Mouse (Mus musculus) midbrain, embryonic 13.5 days (tissue): ENCODE data around the gene Garnl3. TPM values are rescaled to one million over a fixed set of nuclear protein-coding genes. Genes with fewer than 3 reads are reported as not detected.
"Not testable (repeated sequence)": the region's sequence is repeated elsewhere in the genome, so short reads cannot be mapped to it uniquely, and the experiment has no call there.

ENCODE experiments used
- ATAC-seq: fragments of 200-750 bp; cut with Nextera tagmentation; 2 replicates; pipeline ENCODE4 v1.8.0; 2017; ENCODE audit warnings: mild to moderate bottlenecking, moderate TSS enrichment, moderate library complexity
- H3K27ac ChIP-seq: fragments of 300-500 bp; sonication (generic); 2 replicates; pipeline ENCODE4 v1.5.1; 2015; ENCODE audit warnings: inconsistent platforms, mild to moderate bottlenecking, moderate library complexity
- H3K27me3 ChIP-seq: fragments of 300-500 bp; sonication (generic); 2 replicates; pipeline ENCODE4 v1.6.1; 2015; ENCODE audit warnings: mild to moderate bottlenecking, inconsistent platforms
- H3K36me3 ChIP-seq: fragments of 300-500 bp; sonication (generic); 2 replicates; pipeline ENCODE4 v1.6.1; 2015; ENCODE audit warnings: mild to moderate bottlenecking, inconsistent platforms
- H3K4me1 ChIP-seq: fragments of 300-500 bp; sonication (generic); replicated peaks from 2 replicates; pipeline ENCODE4 v1.6.1; 2015; ENCODE audit warnings: inconsistent platforms
- H3K4me2 ChIP-seq: fragments of 300-500 bp; sonication (generic); replicated peaks from 2 replicates; pipeline ENCODE4 v1.6.1; 2015; ENCODE audit warnings: moderate library complexity, mild to moderate bottlenecking, inconsistent platforms
- H3K4me3 ChIP-seq: fragments of 300-500 bp; sonication (generic); replicated peaks from 2 replicates; pipeline ENCODE4 v1.5.1; 2015; ENCODE audit warnings: mild to moderate bottlenecking, inconsistent platforms
- H3K9ac ChIP-seq: fragments of 300-500 bp; sonication (generic); replicated peaks from 2 replicates; pipeline ENCODE4 v1.6.1; 2015; ENCODE audit warnings: mild to moderate bottlenecking, inconsistent platforms
- H3K9me3 ChIP-seq: fragments of 300-500 bp; sonication (generic); 2 replicates; pipeline ENCODE4 v1.6.1; 2016; ENCODE audit warnings: mild to moderate bottlenecking, inconsistent platforms
- WGBS: fragments of 180-500 bp; shearing (Covaris S2); methylation state at CpG from one replicate; pipeline ENCODE4 v1.1.7; 2015; 5-methylcytosine and 5-hydroxymethylcytosine counted together
- polyA plus RNA-seq: library from polyadenylated mRNA; unstranded; fragments of >200 nt; fragmentation: Nextera tagmentation; extraction: Ambion mirVana; gene quantifications from 2 replicates; pipeline ENCODE4 v1.2.1, GENCODE M21; 2015

Garnl3 gene
- polyA plus RNA-seq, 1 experiment from 2014 or later, result 24.2 TPM

- WGBS, result 60% methylated on average over 1 of the region's 1 CpGs
- H3K9me3 ChIP-seq, result no peaks in the 10 kb centered on the region
- no peak overlapping the region for H3K9ac ChIP-seq
- H3K4me1 ChIP-seq, result no peaks in the 10 kb centered on the region
- H3K27me3 ChIP-seq, result no peaks in the 10 kb centered on the region
- no peak overlapping the region for H3K27ac ChIP-seq
- H3K4me3 ChIP-seq, result no peak overlapping the region
- H3K36me3 ChIP-seq, result no peaks in the 10 kb centered on the region
- no peak overlapping the region for H3K4me2 ChIP-seq
- no peak for ATAC-seq
Observed at GRCm38 (mm10) chr2:33037429-33037828, 94.0 kb downstream of the Garnl3 start.

- Histone ChIP-seq H3K27ac (no peak overlapping the region), H3K36me3 (peaks cover 5% of the 10 kb centered on the region), H3K4me2 (no peak overlapping the region), H3K4me1 (no peaks in the 10 kb centered on the region), H3K9ac (no peak overlapping the region), H3K4me3 (no peak overlapping the region), H3K9me3 (no peaks in the 10 kb centered on the region), H3K27me3 (no peaks in the 10 kb centered on the region)
- ATAC-seq, result no peak
- WGBS, result 74% methylated on average over 1 of the region's 1 CpGs
Observed at GRCm38 (mm10) chr2:33035297-33035696, 96.2 kb downstream of the Garnl3 start.

- peaks cover 5% of the 10 kb centered on the region for H3K36me3 ChIP-seq
- no peak for ATAC-seq
- no peaks in the 10 kb centered on the region for H3K27me3 ChIP-seq
- no peak overlapping the region for H3K4me2 ChIP-seq
- 94% methylated on average over 7 of the region's 7 CpGs for WGBS
- no peak overlapping the region for H3K9ac ChIP-seq
- H3K27ac ChIP-seq, result no peak overlapping the region
- no peak overlapping the region for H3K4me3 ChIP-seq
- no peaks in the 10 kb centered on the region for H3K4me1 ChIP-seq
- H3K9me3 ChIP-seq, result no peaks in the 10 kb centered on the region
Observed at GRCm38 (mm10) chr2:33033281-33033680, 98.2 kb downstream of the Garnl3 start.

GRCm38 (mm10) chr2:33032391-33033062 lies 98.9 kb downstream of the Garnl3 start:
- Histone ChIP-seq H3K9ac (no peak overlapping the region), H3K4me3 (no peak overlapping the region), H3K4me2 (no peak overlapping the region), H3K27ac (no peak overlapping the region), H3K4me1 (no peaks in the 10 kb centered on the region), H3K36me3 (peaks cover 5% of the 10 kb centered on the region), H3K27me3 (no peaks in the 10 kb centered on the region), H3K9me3 (no peaks in the 10 kb centered on the region)
- ATAC-seq, result no peak
- whole genome bisulfite sequencing, result 91% methylated on average over 5 of the region's 5 CpGs

GRCm38 (mm10) chr2:33025040-33025439 lies 106.4 kb downstream of the Garnl3 start:
- WGBS, result 85% methylated on average over 4 of the region's 4 CpGs
- ATAC-seq, result no peak
- no peaks in the 10 kb centered on the region for H3K9me3 ChIP-seq
- no peak overlapping the region for H3K4me2 ChIP-seq
- H3K4me3 ChIP-seq, result no peak overlapping the region
- no peaks in the 10 kb centered on the region for H3K27me3 ChIP-seq
- H3K27ac ChIP-seq, result no peak overlapping the region
- H3K4me1 ChIP-seq, result no peaks in the 10 kb centered on the region
- H3K9ac ChIP-seq, result no peak overlapping the region
- H3K36me3 ChIP-seq, result peaks cover 6% of the 10 kb centered on the region

GRCm38 (mm10) chr2:33024564-33024963 lies 106.9 kb downstream of the Garnl3 start:
- no peak overlapping the region for H3K4me3 ChIP-seq
- no peak for ATAC-seq
- H3K27ac ChIP-seq, result no peak overlapping the region
- 70% methylated on average over 10 of the region's 10 CpGs for WGBS
- no peak overlapping the region for H3K9ac ChIP-seq
- no peaks in the 10 kb centered on the region for H3K9me3 ChIP-seq
- no peaks in the 10 kb centered on the region for H3K4me1 ChIP-seq
- H3K36me3 ChIP-seq, result peaks cover 6% of the 10 kb centered on the region
- H3K27me3 ChIP-seq, result no peaks in the 10 kb centered on the region
- H3K4me2 ChIP-seq, result no peak overlapping the region

- Histone ChIP-seq H3K9ac (no peak overlapping the region), H3K4me2 (no peak overlapping the region), H3K4me1 (no peaks in the 10 kb centered on the region), H3K4me3 (no peak overlapping the region), H3K27ac (no peak overlapping the region), H3K36me3 (peaks cover 6% of the 10 kb centered on the region), H3K27me3 (no peaks in the 10 kb centered on the region), H3K9me3 (no peaks in the 10 kb centered on the region)
- ATAC-seq, result no peak
- WGBS, result 78% methylated on average over 6 of the region's 6 CpGs
Observed at GRCm38 (mm10) chr2:33022846-33023245, 108.6 kb downstream of the Garnl3 start.

GRCm38 (mm10) chr2:33018026-33018425 lies 113.4 kb downstream of the Garnl3 start:
- no peak overlapping the region for H3K4me2 ChIP-seq
- 12% methylated on average over 6 of the region's 6 CpGs for WGBS
- no peak overlapping the region for H3K4me3 ChIP-seq
- H3K4me1 ChIP-seq, result peaks cover 5% of the 10 kb centered on the region; the same call in 1 of the 2 replicates
- H3K9ac ChIP-seq, result no peak overlapping the region
- H3K27ac ChIP-seq, result no peak overlapping the region
- H3K9me3 ChIP-seq, result no peaks in the 10 kb centered on the region
- no peak for ATAC-seq
- H3K27me3 ChIP-seq, result no peaks in the 10 kb centered on the region
- no peaks in the 10 kb centered on the region for H3K36me3 ChIP-seq

- H3K27ac ChIP-seq, result no peak overlapping the region
- no peaks in the 10 kb centered on the region for H3K9me3 ChIP-seq
- H3K9ac ChIP-seq, result no peak overlapping the region
- H3K4me3 ChIP-seq, result no peak overlapping the region
- no peak overlapping the region for H3K4me2 ChIP-seq
- 85% methylated on average over 2 of the region's 2 CpGs for WGBS
- ATAC-seq, result no peak
- H3K36me3 ChIP-seq, result no peaks in the 10 kb centered on the region
- H3K27me3 ChIP-seq, result no peaks in the 10 kb centered on the region
- peaks cover 5% of the 10 kb centered on the region; the same call in 1 of the 2 replicates for H3K4me1 ChIP-seq
Observed at GRCm38 (mm10) chr2:33017191-33017590, 114.3 kb downstream of the Garnl3 start.

- Histone ChIP-seq H3K9me3 (no peaks in the 10 kb centered on the region), H3K36me3 (no peaks in the 10 kb centered on the region), H3K9ac (no peak overlapping the region), H3K27ac (no peak overlapping the region), H3K4me2 (no peak overlapping the region), H3K4me3 (no peak overlapping the region), H3K27me3 (no peaks in the 10 kb centered on the region), H3K4me1 (peaks cover 5% of the 10 kb centered on the region; the same call in 1 of the 2 replicates)
- 61% methylated on average over 5 of the region's 5 CpGs for WGBS
- ATAC-seq, result peak; percentile 50
Observed at GRCm38 (mm10) chr2:33014877-33015276, 116.6 kb downstream of the Garnl3 start.

- not testable (repeated sequence) for H3K27me3 ChIP-seq, H3K4me2 ChIP-seq, ATAC-seq, H3K27ac ChIP-seq, H3K9me3 ChIP-seq, H3K4me3 ChIP-seq, H3K9ac ChIP-seq, H3K4me1 ChIP-seq
- WGBS, result 90% methylated on average over 4 of the region's 4 CpGs
- peaks cover 18% of the 10 kb centered on the region; the same call in 1 of the 2 replicates for H3K36me3 ChIP-seq
Observed at GRCm38 (mm10) chr2:33009055-33009454, 122.4 kb downstream of the Garnl3 start.

- Histone ChIP-seq H3K4me1 (no peaks in the 10 kb centered on the region), H3K36me3 (peaks cover 27% of the 10 kb centered on the region; the same call in 1 of the 2 replicates), H3K9ac (no peak overlapping the region), H3K4me3 (no peak overlapping the region), H3K4me2 (no peak overlapping the region), H3K9me3 (no peaks in the 10 kb centered on the region), H3K27me3 (no peaks in the 10 kb centered on the region), H3K27ac (no peak overlapping the region)
- no peak for ATAC-seq
- 82% methylated on average over 5 of the region's 5 CpGs for WGBS
Observed at GRCm38 (mm10) chr2:33005041-33005440, 126.4 kb downstream of the Garnl3 start.

- no peaks in the 10 kb centered on the region for H3K4me1 ChIP-seq
- no peaks in the 10 kb centered on the region for H3K9me3 ChIP-seq
- ATAC-seq, result no peak
- H3K36me3 ChIP-seq, result peaks cover 27% of the 10 kb centered on the region; the same call in 1 of the 2 replicates
- H3K4me2 ChIP-seq, result no peak overlapping the region
- whole genome bisulfite sequencing, result 85% methylated on average over 7 of the region's 7 CpGs
- no peak overlapping the region for H3K4me3 ChIP-seq
- no peak overlapping the region for H3K9ac ChIP-seq
- no peak overlapping the region for H3K27ac ChIP-seq
- H3K27me3 ChIP-seq, result no peaks in the 10 kb centered on the region
Observed at GRCm38 (mm10) chr2:33002144-33002543, 129.3 kb downstream of the Garnl3 start.
